Mouse (Mus musculus) heart, postnatal 14 days (tissue): ENCODE results near the gene Sumo2. TPM values are rescaled to one million over a fixed set of nuclear protein-coding genes. Genes with fewer than 3 reads are reported as not detected.
"Not testable (repeated sequence)": the region's sequence is repeated elsewhere in the genome, so short reads cannot be mapped to it uniquely, and the experiment has no call there.

ENCODE experiments used
- DNase-seq, 2 experiments: peaks; one replicate each; pipeline ENCODE4 v3.0.0; 2021 to 2022
- intact Hi-C: fragments of 180-260 bp; cut with DNase I; formaldehyde crosslinking; loops from one replicate; pipeline ENCODE4 v1.15.1; 2025
- total RNA-seq, 2 experiments: library from RNA; stranded (reverse); gene quantifications; 2 replicates each; pipeline ENCODE4 v1.2.3; 2021

Sumo2 gene
- total RNA-seq, 2 experiments from 2014 or later: 165 to 189 TPM

GRCm38 (mm10) chr11:115491356-115492083 is 44.6 kb downstream of the Sumo2 start, which contains the start of gene Nt5c:
Nt5c (minus strand) TSS chr11:115491862.
- intact Hi-C loops: loop anchor here (5.0 kb wide), 1 partner anchor 331 kb away; the partner anchor contains the start of gene Llgl2

DNA sequence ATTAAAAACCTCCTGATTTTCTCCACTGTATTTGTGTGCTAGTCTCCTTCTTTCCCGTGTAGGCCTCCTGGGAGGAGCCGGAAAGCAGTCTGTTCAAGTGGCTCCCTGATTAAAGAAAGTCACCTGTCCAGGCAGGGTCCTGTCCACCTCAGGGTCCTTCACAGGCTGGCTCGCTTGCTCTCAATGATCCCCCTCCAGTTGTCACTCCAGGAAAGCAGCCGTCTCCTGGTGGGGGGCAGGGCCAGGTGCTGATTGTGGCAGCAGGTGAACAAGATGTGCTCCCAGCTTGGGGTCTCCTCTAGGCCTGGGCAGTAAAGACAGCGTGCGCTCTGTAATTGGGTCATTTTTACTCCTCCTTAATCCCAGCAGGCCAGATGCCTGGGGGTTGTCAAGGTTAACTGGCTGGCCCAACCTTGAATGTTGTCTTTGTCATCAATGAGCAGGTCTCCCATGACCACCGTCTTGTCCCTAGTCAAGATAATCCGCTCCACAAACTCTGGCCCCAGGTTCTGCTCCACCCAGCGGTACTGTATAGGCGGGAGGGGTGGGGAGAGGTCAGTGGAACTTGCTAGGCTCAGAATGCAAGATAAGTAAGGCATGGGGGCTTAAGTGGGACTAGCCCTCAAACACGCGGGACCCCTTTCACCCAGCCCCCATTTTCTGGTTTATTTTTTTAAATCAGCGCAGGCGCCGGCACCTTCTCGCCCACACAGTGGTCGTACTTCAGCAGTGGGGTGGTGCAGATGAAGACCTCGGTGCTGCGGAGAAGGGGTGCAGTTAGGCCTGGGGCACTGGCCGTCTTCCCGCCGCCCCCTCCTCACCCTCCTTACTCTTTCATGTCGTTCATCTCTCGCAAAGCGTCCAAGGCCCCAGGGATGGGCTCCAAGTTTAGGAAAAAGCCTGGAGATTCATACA is 45.4 kb downstream of the Sumo2 start:
- DNase-seq: no peak
- intact Hi-C loops: loop anchor here (5.0 kb wide), 1 partner anchor 332 kb away; the partner anchor contains the start of gene Llgl2

More at GRCm38 (mm10) chr11:115491356-115492083, 44.6 kb downstream of the Sumo2 start, which contains the start of gene Nt5c:
- DNase-seq: peak; percentile 77 to 80

DNA sequence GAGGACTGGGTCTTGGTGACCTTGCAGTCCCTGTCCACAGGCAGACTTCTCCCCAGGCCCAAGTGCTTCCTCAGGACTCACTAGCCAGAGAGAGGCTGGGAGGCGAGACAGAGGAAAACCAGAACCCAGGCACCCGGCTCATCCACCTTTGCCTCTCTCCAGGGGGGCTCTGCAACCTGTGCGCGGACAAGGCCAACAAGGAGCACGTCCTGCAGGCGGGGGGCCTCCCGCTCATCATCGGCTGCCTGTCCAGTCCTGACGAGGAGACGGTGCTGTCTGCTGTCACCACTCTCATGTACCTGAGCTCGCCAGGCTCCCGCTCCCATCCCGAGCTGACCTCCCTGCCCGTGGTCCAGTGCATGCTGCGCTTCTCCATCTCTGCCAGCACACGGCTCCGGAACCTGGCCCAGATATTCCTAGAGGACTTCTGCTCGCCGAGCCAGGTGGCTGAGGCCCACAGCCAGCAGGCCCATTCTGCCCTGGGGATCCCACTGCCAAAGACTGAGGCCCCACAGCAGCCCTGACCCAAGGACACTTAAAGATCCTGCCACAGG is 47.4 kb downstream of the Sumo2 start:
- no peak for DNase-seq
- intact Hi-C loops: loop anchor here (2.0 kb wide), 1 partner anchor 48 kb away; the partner anchor contains the start of gene Sumo2

DNA sequence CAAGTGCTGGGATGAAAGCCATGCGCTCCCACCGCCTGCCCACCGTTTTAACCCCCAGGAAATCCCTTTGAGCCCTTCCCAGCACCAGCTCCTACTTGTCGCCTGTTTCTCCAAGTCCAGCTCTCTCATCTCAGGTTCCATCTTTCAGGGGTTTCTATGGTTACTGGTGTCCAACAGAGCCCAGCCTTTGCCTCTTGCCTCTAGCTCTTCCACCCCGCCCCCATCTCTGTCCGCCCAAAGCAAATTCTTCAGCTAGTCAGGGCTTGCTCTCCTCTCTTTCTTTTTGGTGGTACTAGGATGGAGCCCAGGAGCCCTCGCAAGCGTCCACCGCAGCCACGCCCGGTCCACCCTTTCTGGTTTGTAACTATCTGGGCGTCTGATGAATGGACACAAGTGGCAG is 50.9 kb downstream of the Sumo2 start:
- intact Hi-C loops: no loop called here
- no peak for DNase-seq

DNA sequence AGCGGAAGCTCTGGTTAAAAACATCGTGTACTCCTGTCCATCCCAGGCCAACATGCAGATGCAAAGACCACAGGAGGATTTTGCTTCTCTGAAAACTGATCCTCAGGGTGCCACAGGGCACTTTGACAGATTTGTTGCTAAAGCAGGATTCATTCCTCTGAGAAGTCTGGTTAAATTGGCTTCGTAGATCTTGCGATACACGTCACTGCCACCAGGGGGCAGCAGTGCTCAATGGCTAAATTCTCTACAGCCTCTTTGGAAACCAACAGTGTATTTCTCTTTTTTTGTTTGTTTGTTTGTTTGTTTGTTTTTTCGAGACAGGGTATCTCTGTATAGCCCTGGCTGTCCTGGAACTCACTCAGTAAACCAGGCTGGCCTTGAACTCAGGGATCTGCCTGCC is 52.4 kb downstream of the Sumo2 start:
- peak; percentile 80 to 86 for DNase-seq
- intact Hi-C loops: loop anchor here (5.0 kb wide), 2 partner anchors 119 to 224 kb away; partner anchors contain the start of genes Gga3, Grb2 and Mrps7

GRCm38 (mm10) chr11:115483278-115483677 is 52.8 kb downstream of the Sumo2 start:
- intact Hi-C loops: loop anchor here (5.0 kb wide), 2 partner anchors 119 to 224 kb away; partner anchors contain the start of genes Gga3, Grb2 and Mrps7
- no peak for DNase-seq

GRCm38 (mm10) chr11:115481553-115482259 is 54.4 kb downstream of the Sumo2 start:
- intact Hi-C loops: loop anchor here (5.0 kb wide), 2 partner anchors 121 to 226 kb away; partner anchors contain the start of genes Gga3, Grb2 and Mrps7
- no peak for DNase-seq

DNA sequence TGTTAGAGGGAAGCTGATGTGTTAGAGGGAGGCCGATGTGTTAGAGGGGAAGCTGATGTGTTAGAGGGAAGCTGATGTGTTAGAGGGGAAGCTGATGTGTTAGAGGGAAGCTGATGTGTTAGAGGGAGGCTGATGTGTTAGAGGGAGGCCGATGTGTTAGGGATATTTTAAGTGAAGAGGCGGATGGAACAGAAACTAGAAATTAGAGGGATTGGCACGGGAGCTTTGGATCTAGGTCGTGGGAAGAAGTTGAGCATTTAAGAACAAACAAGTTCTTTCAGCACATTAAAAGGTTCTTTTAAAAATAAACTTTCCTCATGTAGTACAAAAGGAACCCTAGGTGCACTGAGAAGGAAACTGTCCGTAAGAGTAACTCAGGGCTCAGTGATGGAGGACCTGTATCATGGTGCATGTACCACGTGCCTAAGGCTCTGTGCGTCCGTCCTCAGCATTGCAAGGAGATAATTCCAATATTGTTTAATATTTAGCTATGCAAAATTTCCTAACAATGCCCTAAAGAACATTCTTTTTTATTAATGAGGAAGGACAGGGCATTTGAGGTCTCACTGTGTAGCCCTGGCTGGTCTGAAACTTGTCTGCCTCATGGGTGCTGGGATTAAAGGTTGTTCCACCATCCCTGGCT is 57.7 kb downstream of the Sumo2 start:
- no peak for DNase-seq
- intact Hi-C loops: no loop called here

DNA sequence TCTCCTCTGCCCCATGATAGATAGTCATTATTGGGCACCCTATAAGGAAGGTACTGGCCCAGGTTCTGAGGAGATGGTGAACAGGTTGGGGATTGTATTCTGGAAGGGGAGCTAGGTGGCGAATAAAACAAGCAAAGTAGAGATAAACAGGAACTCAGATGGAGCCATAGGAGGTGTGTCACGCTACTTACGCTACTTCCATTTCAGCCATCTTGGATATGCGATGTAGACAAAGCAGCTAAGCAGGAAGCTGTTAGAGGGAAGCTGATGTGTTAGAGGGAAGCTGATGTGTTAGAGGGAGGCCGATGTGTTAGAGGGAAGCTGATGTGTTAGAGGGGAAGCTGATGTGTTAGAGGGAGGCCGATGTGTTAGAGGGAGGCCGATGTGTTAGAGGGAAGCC is 58.7 kb downstream of the Sumo2 start:
- DNase-seq, intact Hi-C loops: not testable (repeated sequence)

GRCm38 (mm10) chr11:115476630-115477029 is 59.4 kb downstream of the Sumo2 start:
- intact Hi-C loops, DNase-seq: not testable (repeated sequence)

DNA sequence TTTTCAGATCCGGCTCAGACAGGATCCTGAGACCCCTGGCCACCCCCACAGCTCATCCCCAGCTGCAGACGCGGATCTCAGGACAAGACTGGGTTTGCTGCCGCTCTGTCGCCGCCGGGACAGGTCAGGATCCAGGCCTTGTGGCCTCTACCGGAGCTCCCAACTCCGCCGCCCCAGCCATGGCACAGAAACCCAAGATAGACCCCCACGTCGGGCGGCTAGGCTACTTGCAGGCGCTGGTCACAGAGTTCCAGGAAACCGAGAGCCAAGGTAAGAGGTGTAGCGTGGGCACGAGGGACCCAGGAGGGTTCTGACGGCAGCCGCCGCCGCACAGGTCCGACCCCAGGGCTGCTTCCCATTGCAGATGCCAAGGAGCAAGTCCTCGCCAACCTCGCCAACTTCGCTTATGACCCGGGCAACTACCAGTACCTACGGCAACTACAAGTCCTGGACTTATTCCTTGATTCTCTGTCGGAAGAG is 60.3 kb downstream of the Sumo2 start:
- DNase-seq: no peak
- intact Hi-C loops: no loop called here

- peak; percentile 94 to 97 for DNase-seq
- intact Hi-C loops: no loop called here
Observed at GRCm38 (mm10) chr11:115475025-115475757, 60.9 kb downstream of the Sumo2 start, which contains the start of gene Armc7. Armc7 (plus strand) TSS chr11:115475667.

GRCm38 (mm10) chr11:115473626-115474275 is 62.3 kb downstream of the Sumo2 start:
- peak; percentile 89 to 95 for DNase-seq
- intact Hi-C loops: loop anchor here (1.0 to 2.0 kb wide), 2 partner anchors 45 to 115 kb away; no protein-coding TSS in a partner anchor

Other genes starting within 250 kb of the Sumo2 start
- 1 to 10 TPM; 1.2 to 1.3 TPM for gene Fads6, start 238.6 kb downstream of the Sumo2 start, total RNA-seq
- gene Otop2, start 229.1 kb downstream of the Sumo2 start, total RNA-seq: not detected
- under 1 TPM in 1 of 2 experiments, not detected in 1; 0.14 TPM for gene Ush1g, start 214.2 kb downstream of the Sumo2 start, total RNA-seq
- gene Otop3, start 201.5 kb downstream of the Sumo2 start, total RNA-seq: not detected
- gene Hid1, start 168.5 kb downstream of the Sumo2 start, total RNA-seq: 1 to 10 TPM; 5.2 to 6.6 TPM
- 1 to 10 TPM; 8.7 to 9.9 TPM for gene Cdr2l, start 154.4 kb downstream of the Sumo2 start, total RNA-seq
- gene Mrpl58, start 132.5 kb downstream of the Sumo2 start, total RNA-seq: 100 to 1,000 TPM; 128 to 140 TPM
- 1,000 to 10,000 TPM; 2,066 to 2,137 TPM for gene Atp5h, start 116.3 kb downstream of the Sumo2 start, total RNA-seq
- gene Kctd2, start 116.1 kb downstream of the Sumo2 start, total RNA-seq: 10 to 100 TPM; 22.2 to 25.2 TPM
- gene Trim80, start 95.7 kb downstream of the Sumo2 start, total RNA-seq: under 1 TPM in 1 of 2 experiments, not detected in 1; 0.29 TPM
- gene Slc16a5, start 73.8 kb downstream of the Sumo2 start, total RNA-seq: 1 to 10 TPM in 1 of 2 experiments, not detected in 1; 5.1 TPM
- 1 to 10 TPM; 1.3 to 1.7 TPM for gene Armc7, start 60.6 kb downstream of the Sumo2 start, total RNA-seq
- 10 to 100 TPM; 15.2 to 17.3 TPM for gene Nt5c, start 44.4 kb downstream of the Sumo2 start, total RNA-seq
- gene Jpt1, start 21.9 kb downstream of the Sumo2 start, total RNA-seq: 100 to 1,000 TPM; 159 to 196 TPM
- 10 to 100 TPM; 20.9 to 22.3 TPM for gene Nup85, start 28.2 kb upstream of the Sumo2 start, total RNA-seq
- 10 to 100 TPM; 67.0 to 69.9 TPM for gene Mrps7, start 67.6 kb upstream of the Sumo2 start, total RNA-seq
- 10 to 100 TPM; 17.8 to 19.0 TPM for gene Gga3, start 67.8 kb upstream of the Sumo2 start, total RNA-seq
- gene Mif4gd, start 76.7 kb upstream of the Sumo2 start, total RNA-seq: 10 to 100 TPM; 41.0 to 46.6 TPM
- 10 to 100 TPM; 42.2 to 43.0 TPM for gene Slc25a19, start 92.0 kb upstream of the Sumo2 start, total RNA-seq
- 100 to 1,000 TPM; 113 to 120 TPM for gene Grb2, start 172.3 kb upstream of the Sumo2 start, total RNA-seq
- gene Tmem94, start 229.2 kb upstream of the Sumo2 start, total RNA-seq: 100 to 1,000 TPM; 103 to 111 TPM